Mouse (Mus musculus) adrenal gland, postnatal 14 days (tissue): Measurements from ENCODE around the gene 1700020N01Rik. TPM values are rescaled to one million over a fixed set of nuclear protein-coding genes. Genes with fewer than 3 reads are reported as not detected.

Experiments used
- DNase-seq: peaks from one replicate; pipeline ENCODE4 v3.0.0; 2021; ENCODE audit warnings: mixed read lengths
- long read RNA-seq, 2 experiments: library from polyadenylated mRNA; stranded (forward); transcript quantifications; one replicate each; pipeline ENCODE4 v2.0.0; 2021
- total RNA-seq: library from RNA; stranded (reverse); gene quantifications from 2 replicates; pipeline ENCODE4 v1.2.3, GENCODE M21; 2021

The 1700020N01Rik gene
- not detected in 2 replicates for total RNA-seq
- long read RNA-seq, experiment 1 = 0 reads
- long read RNA-seq, experiment 2 = 0 reads

DNA sequence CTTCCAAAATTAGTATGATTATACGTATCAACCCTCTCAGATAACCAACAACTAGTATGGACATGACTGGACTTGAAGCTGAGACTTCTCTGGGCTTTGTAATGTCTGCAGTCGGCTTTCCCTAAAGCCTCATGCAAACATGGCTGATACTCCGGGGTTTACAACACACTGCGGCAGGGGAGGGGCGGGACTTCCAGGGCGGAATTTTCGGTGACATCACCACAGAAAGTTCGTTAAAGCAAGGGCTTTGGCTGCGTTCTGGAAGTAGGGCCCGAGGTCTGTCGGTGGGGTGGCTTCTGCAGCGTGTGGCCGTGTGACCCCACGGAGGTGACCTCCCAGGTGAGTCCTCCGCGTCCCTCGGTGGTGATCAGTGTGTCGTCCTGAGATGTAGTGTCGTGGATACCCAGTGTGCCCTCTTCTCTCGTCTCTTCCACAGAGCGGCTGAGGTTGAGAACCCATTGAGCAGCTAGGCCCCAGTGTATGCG, at the start of gene 1700020N01Rik:
Gene 1700020N01Rik, plus strand, starts transcription at position 250 of the 485 bp plus-strand sequence.
- no peak for DNase-seq

DNA sequence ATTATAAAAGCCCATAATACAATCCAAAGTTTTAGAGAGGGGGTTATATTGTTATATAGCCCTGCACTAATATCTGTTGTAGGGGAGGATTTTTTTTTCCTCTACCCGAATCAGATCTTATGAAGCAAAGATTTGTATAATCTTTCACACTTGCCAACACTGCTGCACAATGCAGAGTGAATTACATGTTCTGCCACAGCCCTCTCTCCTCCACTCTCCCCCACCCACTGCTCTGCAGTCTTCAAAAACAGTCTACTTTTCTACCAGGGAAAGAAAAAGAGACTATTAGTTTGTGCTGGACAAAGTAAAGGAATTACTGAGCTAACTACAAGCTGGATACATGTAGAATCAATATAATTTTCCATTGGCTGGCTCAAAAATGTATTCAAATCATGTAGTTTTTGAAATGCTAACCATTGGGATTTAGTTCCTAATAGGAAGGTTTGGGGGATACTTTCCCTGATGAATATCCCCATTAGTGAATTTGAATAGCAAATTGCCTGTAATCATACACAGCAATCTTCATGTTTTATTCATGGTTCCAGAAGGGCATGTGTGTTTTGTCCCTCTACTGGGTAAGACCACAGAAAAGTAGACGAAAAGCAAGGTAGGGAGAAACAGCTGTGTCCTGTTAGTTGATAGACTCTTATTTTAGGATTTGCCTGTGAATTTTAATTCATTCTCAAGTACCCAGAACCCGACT, 49.2 kb upstream of the 1700020N01Rik start:
- DNase-seq = no peak

DNA sequence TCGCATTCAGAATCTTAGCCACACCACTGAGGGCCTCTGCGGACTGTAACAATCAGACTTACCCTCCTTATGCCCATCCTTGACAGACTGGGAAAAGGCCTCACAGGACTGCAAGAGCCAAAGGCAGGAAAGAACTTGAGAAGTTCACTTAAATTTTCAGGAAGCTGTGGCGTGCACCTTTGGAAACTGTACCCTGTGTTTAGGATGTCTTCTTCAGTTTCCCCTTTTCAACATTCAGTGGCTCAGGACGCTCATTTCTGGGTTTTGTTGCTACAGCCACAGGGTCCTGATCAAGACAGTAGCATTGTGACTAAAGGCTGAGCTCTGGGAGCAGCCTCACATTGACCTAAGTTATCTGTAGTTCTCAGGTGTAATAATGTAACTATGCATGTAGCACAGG, 48.2 kb upstream of the 1700020N01Rik start:
- no peak for DNase-seq

DNA sequence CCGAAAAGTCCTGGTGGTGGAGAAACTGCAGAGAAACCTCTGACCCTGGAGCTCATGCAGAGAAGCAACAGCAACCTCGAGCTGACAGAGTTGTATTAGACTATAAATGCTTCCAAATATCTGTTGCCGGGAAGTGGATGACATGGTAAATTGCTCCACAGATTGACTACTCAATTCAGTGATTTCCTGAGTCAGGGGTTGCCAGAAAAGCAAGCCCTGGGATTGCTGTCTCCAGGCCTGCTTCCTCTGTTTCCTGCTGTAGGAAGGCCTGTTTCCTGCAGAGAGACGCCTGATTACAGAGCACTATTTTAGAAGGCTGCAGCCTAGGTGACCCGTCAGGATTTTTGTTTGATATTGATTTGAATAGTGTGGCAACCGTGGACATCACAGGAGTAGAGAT, 47.5 kb upstream of the 1700020N01Rik start:
- peak; percentile 31 for DNase-seq

DNA sequence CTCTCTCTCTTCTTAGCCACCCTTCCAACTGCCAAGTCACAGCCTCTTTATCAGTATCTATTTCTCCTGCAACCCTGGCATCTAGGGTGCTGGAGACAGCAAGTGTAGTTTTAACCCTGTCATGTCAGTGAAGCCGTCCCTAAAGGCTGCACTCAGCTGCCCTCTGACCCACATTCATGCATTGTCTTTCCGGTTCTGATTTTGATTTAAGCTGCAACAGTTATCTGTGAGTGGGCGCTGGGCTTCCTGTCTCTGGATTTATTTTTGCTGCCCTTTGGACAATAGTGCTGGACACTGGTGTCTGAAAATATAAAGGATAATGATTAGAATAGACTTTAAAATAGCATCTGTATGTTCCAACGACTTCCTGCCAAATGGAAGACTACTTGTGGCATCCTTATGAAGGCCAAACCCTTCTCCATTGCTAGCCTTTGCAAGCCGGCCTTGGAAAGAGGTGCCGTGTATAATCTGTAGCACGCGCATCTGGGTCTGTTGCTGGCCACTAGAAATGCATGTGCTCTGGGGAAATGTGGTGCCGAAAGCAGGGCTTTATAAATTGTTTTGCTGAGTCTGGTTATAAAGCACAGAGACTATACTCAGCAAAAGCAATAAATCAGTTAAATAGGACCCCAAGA, 44.0 kb upstream of the 1700020N01Rik start:
- DNase-seq = no peak

DNA sequence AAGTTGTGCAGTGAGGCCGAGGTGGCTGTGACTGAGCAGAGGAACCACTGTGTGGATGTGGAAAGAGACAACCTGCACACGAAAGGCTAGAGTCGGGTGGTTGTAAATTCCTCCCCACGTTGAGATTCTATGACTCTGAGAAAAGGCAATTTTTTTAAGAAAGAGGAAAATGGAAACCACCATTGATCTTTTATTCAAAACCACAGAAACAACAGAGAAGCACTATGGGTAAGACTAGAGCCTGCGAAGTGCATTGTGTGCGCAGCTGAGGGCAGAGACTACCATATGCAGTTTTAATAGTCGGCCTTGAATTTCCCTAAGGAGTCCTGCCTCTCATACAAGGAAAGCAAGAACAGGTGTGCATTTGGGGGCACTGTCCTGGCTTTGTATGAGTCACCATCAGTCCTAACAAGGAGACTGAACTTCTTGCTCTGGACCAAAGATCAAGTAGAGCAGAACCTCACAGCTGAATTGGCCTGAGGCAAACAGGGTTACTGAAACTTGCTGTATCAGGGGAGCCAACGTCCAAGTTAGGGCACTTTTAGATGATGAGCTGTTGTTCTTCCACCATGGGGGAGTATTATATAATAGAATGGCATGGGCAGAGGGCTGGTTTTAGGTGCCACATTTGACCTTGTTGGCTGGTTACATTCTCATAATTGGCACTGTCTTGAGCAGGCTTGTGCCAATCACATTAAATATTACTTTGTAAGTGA, 39.8 kb upstream of the 1700020N01Rik start:
- DNase-seq = no peak

DNA sequence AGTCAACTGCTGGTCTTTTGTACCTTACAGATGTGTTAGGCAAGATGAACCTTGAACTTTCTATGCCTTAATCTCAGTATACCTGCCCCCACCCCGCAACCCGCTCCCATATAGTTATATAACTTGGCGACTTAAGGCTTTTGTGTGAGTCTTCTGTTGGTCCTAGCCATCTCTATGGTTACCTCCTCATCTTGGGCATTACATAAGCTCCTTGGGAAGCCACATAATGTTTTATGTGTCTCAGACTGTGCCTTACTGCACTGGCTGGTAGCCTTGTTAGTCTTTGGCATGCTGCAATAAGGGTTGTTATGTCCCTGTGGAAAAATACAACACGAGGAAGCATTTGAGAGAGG, 39.3 kb upstream of the 1700020N01Rik start:
- DNase-seq = no peak

DNA sequence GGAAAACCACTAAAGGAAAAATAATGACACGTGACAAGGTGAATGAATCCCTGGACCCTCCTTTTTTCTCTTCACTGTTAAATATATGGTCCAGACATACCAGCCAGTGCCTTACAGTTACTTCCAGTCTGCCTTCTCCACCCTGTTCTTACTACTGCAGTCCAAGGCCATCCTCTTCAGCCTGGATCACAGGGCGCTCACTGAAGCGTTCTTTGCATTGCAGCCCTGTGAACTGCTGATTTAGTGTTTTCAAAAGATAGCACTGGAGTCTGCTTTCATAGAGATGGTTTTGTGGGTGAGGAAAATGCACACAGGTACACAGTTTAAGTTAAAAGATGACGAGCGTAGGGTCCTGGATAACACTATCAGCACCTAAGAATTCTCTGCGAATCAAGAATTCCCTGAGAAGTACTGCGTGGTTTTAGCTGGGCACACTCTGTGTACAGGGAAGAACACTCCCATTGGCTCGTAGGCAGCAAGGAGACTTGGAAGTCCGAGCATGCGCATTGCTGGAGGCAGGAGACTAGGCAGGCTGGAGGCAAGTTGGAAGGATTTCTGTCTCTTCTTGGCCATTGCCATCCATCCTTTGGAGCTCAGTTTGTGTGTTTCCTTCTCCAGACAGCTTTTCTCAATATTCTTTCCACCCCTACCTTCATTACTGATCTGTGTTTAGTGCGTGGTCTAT, 37.9 kb upstream of the 1700020N01Rik start:
- DNase-seq = no peak

DNA sequence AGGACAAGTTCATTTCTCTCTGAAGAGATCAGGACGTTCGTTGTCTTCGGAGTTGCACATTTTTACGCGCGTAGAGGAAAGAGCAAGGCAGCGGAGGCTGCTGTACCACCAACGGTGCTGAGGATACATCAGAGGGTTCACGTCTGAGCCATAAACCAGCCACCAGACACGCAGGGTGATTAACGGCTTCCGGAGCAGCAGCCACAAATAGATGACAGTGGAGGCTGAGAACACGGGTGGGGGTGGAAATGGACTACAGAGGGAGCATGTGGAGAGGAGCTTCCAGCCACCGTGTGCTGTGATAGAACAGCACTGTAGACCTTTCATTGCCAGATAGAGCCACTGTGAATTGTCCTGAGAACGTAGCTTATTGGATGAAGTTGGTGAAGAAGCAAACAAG, 33.2 kb upstream of the 1700020N01Rik start:
- peak; percentile 39 for DNase-seq

DNA sequence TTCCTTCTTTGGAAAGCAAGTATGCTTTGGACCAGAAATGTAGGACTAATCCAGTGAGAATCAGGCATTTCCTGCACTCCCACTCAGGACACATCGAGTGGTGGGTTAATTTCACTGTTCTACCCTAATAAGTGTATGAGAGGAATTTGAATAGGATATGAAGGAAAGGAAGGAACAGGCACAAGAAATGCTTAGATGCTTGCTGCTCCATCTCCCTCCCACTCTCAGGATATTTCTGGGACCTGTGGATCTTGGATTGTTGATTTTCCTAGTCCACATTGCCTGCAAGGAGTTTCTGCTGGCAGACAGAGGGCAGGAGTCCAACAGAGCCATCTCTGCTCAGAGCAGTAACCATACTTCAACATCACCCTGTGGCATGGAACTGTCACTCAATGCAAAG, 31.8 kb upstream of the 1700020N01Rik start:
- DNase-seq = no peak

DNA sequence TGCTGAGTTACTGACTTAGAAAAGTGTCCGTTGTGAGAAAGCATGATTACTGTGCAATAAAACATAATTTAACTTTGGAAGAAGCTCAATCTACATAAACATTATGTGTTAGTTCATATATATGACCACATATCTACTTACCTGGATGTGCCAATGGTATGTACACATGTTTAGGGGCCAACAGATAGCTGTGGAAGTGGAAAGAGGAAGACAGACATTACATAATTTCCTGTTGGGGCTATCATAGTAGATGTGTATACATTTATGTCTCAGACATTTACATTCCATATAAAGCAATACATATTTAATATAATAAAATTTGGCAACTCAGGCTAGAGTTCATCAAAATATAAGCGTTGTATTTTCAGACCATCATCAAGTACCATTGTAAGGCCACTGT, 29.5 kb upstream of the 1700020N01Rik start:
- no peak for DNase-seq

DNA sequence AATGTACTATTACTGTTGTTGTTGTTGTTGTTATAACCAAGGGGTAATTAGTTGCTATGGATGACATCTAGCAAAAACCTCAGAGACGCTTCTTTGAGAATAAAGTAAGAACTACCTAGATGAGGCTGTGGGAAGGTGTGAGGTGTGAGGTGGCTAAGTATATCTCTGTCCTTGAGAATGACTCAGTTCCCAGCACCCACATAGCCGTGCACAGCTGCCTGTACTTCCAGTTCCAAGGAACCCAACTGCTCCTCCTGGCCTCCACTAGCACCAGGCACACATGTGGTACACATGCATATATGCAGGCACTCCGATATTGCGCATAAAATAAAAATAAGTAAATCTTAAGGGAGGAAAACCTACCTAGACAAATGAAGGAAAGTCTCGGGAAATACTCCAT, 28.8 kb upstream of the 1700020N01Rik start:
- no peak for DNase-seq

DNA sequence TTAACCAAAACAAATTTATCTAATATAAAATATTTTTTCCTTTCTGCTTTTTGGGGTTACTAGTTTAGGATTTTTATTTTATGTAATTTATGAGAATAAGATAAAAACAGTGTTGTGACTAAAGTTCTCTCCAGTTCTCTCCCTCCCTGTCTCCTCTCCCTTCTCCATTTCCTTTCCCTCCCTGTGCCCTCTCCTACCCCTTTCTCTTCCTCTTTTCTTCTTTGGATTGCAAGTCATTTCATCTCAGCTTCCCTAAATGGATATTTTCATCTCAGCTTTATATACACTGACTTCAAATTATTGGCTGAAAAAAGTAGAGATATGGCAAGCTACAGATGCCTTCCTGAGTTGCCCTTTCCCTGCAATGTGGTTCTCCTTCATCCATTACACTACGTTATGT, 26.9 kb upstream of the 1700020N01Rik start:
- no peak for DNase-seq

DNA sequence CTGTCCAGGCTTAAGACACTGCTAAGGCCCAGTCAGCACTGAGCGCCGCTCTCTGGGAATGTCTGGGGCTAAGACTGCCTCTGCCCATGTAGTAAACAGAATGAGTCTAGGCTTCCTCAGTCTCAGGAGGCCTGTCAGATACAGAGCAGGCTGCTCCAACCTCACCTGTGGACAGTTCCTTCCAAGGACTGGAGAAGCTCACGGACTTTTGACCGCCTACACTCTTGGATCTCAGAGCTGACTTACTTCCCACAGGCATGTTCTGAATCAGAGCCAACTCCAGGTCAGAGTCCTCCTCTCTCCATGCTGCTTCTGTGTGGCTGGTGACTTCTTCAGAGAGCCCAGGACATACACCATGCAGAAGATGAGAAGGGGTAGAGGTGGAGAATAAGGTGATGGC, 21.3 kb upstream of the 1700020N01Rik start:
- DNase-seq = no peak

DNA sequence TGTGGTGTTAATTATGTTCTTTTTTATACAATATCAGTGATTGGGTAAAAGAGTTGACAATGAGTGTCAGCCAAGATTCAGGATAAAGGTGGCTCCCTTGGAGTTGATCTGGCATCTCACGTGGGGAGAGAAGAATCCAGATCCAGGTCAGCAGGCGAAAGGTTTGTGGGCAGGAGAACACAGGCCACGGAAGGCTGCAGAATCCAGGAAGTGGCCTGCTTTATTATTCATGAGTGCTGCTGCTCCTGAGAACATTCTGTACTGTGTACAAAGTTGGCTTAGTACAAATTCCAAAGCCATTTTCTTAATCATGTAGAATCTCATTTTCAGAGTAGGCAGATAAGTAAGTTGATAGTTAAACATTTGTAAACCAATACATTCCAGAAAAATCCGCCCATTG, 19.2 kb upstream of the 1700020N01Rik start:
- peak; percentile 26 for DNase-seq

DNA sequence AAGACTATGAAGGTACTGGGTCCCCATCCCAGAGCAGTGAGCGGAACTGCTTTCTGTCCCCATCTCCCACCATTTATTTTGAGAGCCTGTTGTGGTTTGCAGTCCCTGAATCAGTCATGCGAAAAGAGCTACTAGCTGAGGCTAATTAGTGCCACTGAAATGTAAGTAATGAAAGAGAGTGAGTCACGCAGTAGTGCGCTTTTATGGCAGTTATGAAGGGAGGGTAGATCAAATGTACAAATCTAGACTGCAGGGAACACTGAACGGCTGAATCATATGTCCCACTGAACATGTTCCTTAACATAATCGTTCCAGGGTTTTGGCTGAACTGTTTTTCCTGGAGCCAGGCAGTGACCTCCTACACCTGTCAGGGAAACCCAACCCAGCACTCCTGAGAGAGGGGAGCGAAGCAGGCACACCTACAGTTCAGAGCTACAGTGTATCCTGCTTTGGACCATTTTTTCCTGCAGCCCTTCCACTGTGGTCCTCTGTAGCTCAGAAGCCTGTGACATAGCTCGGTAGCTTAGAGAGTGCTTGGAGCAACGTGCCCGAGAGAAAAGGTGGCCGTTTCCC, 17.1 kb upstream of the 1700020N01Rik start:
- no peak for DNase-seq

DNA sequence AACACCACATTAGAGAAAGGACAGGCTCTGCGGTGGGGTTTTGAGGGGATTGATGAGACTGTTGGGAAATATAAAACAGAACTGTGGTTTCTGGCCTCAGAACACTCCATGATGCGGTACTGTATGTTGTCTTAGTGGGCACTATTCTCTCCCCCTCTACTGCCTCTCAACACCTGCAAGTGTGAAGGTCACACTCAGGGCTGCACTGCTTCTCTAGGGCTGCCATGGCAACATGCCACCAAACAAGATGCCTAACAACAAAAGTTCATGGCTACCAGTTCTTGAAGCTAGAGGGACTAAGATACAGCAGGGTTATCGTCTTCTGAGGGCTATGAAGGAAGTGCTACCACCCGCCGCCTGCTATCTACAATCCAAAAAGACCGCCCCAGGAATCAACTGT, 15.1 kb upstream of the 1700020N01Rik start:
- DNase-seq = no peak

DNA sequence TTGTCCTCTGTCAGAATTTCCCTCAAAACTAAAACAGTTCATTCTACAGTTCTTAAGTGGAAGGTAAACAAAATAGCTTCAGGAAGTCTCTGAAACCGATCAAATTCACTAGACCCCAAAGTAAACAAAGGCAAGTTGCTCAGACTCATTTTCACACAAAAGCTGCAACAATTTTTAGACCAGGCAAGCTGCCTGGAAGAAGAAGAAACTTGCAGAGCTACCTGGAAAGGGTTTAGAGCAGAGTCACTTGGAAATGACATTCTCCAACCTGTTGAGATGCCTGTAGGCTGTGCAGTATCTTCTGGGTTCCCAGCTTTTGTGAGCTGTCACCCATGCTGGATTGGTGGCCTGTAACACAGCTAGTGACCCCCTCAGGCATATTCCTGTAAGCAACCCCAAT, 11.4 kb upstream of the 1700020N01Rik start:
- no peak for DNase-seq

DNA sequence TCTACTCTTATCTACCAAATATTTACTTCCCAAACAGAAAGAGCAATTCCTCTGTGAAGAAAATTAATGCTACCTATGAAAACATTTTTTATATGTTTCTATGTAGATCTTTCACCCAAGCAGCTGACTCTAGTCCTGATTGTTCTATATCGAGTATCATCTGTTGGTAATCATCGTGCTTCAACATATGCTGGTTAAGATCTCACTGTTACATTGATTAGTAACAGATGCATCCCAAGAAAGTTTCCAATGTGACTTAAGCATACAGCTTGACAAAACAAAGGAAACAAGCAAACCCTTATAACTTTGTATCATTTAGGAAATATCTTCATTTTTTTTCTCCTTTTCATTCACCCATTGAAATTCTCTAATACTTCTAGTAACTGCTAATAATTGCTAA, 5.9 kb upstream of the 1700020N01Rik start:
- no peak for DNase-seq

DNA sequence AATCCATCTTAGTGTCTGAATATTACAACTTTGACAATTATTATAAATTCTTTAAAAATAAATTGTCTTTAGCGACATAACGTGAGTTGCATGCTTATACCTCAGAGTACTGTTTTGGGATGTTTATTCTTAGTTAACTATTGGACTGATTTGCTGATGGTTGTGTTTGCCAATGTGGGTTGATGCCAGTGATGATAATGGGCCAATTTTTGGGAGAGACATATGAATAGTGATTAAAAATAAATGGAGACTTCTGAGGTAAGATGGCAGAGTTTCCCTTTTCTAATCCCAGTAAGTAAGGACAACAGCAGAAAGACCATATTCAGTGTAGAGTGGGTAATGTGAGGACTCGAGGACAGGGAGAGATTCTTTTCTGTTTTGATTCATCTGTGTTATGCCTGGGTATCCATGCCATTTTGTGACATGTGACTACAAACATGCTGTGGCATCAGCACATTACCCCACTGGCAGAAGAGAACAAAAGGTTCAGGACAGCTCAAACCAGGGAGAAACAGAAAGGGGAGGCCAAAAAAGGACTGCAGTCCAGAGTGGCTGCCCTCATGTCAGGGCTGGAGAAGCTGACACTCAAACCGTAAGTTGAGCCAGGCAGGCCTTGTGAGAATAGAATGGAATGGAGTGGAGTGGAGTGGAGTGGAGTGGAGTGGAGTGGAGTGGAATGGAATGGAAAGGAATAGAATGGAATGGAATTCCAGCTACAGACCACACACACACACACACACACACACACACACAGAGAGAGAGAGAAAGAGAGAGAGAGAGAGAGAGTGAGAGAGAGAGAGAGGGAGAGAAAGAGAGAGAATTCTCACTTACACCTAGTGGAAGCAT, 4.7 kb upstream of the 1700020N01Rik start:
- no peak for DNase-seq

DNA sequence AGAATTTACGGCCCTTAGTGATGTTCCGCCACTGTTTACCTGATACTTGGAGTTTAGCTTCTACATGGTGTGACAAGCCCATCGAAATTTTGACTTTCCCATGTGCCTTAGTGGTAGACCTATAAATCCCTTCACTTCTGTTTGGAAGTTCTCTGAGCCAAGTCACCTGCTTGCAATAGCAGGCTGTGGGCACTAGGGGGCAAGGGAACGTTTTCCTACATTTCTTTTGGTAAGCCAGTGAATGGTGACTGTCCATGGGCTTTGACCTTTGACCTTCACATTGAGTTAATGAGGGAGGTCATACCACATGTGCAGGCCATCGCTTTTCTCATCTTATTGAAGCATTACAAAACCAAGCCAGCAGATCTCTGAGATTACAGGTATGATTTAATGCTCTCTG, 8.0 kb downstream of the 1700020N01Rik start:
- DNase-seq = peak; percentile 78
